Mouse (Mus musculus) urinary bladder, postnatal 36 days (tissue): Measurements from ENCODE around the gene B9d2.

Source experiments
- DNase-seq, 2 experiments: peaks; one replicate each; pipeline ENCODE4 v3.0.0; 2022; ENCODE audit warnings: low spot score in 2 of 2, mixed read lengths in 1 of 2

The B9d2 gene

GRCm38 (mm10) chr7:25674719-25675300, 5.8 kb upstream of the B9d2 start, which contains the start of gene Tmem91:
TSS of gene Tmem91 (minus strand) at chr7:25675166.
- no peak for DNase-seq

GRCm38 (mm10) chr7:25675405-25675804, 5.2 kb upstream of the B9d2 start:
- DNase-seq, result no peak

- DNase-seq, result peak; percentile 26 to 80
These were observed 4.3 kb upstream of the B9d2 start for GRCm38 (mm10) chr7:25676085-25676781.

- DNase-seq, result no peak
These were observed 3.6 kb upstream of the B9d2 start for GRCm38 (mm10) chr7:25677013-25677412.

GRCm38 (mm10) chr7:25679971-25680370, 609 bp upstream of the B9d2 start:
- no peak for DNase-seq

GRCm38 (mm10) chr7:25681341-25682231, 1.0 kb downstream of the B9d2 start:
- DNase-seq, result no peak

GRCm38 (mm10) chr7:25683474-25684180, 3.0 kb downstream of the B9d2 start:
- DNase-seq, result no peak

- DNase-seq, result no peak
These were observed 4.1 kb downstream of the B9d2 start for GRCm38 (mm10) chr7:25684659-25685058.

- no peak for DNase-seq
These were observed 5.4 kb downstream of the B9d2 start for GRCm38 (mm10) chr7:25685926-25686470.

- DNase-seq, result peak; percentile 78 to 79
These were observed 6.3 kb downstream of the B9d2 start, which contains the start of gene Tgfb1 for GRCm38 (mm10) chr7:25686680-25687531. TSS of gene Tgfb1 (plus strand) at chr7:25687002.

- peak in 1 of 2 experiments; percentile 64 for DNase-seq
These were observed 7.3 kb downstream of the B9d2 start for GRCm38 (mm10) chr7:25687811-25688401.

GRCm38 (mm10) chr7:25688810-25689586, 8.4 kb downstream of the B9d2 start:
- peak; percentile 78 to 87 for DNase-seq

- no peak for DNase-seq
These were observed 9.0 kb downstream of the B9d2 start for GRCm38 (mm10) chr7:25689603-25690021.

GRCm38 (mm10) chr7:25690051-25690450, 9.5 kb downstream of the B9d2 start:
- no peak for DNase-seq

GRCm38 (mm10) chr7:25694104-25694503, 13.5 kb downstream of the B9d2 start:
- DNase-seq, result no peak

- no peak for DNase-seq
These were observed 19.3 kb downstream of the B9d2 start for GRCm38 (mm10) chr7:25699851-25700250.

- no peak for DNase-seq
These were observed 20.2 kb downstream of the B9d2 start for GRCm38 (mm10) chr7:25700732-25701131.

- no peak for DNase-seq
These were observed 21.8 kb downstream of the B9d2 start for GRCm38 (mm10) chr7:25702350-25702749.

- DNase-seq, result no peak
These were observed 23.4 kb downstream of the B9d2 start for GRCm38 (mm10) chr7:25703793-25704494.
